Mouse (Mus musculus): Measurements from ENCODE around the gene Gm37240. TPM values are rescaled to one million over a fixed set of nuclear protein-coding genes. Genes with fewer than 3 reads are reported as not detected.

Gm37240 gene
- total RNA-seq, 2 experiments from 2014 or later = 28.9 to 37.3 TPM

DNA sequence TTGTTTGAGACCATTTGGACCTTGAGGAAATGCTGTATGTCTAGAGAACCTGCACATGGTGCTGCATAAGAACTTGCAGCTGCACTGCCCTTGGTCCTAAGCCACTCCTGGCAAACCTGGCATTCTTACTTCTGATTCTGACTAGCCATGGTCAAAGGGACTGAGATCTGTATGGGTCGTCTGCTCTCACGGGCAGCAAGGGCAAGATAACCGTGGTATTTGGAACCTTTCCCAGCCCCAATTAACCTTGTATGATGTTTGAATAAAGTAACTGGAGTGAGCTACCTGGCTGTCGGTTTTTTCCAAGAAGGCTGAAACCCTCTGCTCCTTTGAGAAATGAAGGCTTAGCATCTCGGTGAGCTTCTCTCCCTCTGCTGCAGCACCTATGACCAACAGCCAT is 8.4 kb downstream of the Gm37240 start:
- DNase-seq = no peak

DNA sequence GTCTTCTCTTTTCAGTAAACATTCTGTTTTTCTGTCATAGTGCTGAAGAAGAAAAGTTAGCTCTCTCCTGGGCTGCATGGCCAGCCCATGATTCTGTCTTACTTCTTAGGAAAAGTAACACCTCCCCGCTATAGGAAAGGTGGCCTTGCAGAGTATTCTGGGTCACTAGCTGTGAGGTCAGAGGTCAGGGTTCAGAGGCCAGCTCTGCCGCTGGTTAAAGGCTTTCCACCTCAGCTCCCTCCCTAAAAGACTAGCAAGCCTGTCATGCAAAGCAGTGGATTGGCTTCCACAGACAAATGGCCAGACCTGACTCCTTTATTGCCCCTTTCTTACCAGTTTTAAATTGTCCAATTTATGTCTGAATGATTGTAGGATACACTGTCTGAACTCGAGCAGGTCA is 23.3 kb downstream of the Gm37240 start:
- DNase-seq = no peak

DNA sequence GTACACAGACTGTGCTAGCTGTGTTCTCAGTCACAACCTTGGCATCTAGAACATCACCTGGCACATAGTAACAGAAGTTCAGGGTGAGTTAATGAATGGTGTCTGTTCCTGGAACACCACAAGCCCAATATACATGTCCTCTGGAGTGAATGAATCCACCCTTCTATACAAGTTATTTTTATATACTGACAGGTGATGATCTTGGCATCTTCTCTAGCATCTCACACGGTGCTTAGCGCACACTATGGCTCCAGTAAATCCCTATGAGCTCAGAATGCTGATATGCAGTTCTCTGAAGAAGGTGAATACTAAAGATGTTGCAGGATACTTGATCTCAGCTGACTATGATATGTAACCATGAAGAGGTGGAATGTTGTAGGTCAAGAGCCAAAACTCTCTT is 24.4 kb downstream of the Gm37240 start:
- no peak for DNase-seq

DNA sequence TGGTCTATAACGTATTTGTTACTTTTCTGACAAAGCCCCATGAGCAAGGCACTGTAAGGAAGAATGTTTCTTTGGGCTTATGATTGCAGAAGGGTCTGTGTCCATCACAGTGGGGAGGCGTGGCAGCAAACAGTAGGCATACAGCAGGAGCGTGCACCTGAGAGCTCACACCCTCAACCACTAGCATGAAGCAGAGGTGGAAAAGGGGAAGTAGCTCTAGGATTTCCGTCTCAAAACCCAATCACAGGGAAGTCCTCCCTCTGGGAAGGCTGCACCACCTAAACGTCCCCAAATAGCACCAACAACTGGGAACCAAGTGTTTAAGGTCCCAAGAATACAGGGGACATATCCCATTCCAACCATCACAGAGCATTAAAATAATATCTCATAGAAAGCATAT is 26.3 kb downstream of the Gm37240 start:
- DNase-seq = no peak

DNA sequence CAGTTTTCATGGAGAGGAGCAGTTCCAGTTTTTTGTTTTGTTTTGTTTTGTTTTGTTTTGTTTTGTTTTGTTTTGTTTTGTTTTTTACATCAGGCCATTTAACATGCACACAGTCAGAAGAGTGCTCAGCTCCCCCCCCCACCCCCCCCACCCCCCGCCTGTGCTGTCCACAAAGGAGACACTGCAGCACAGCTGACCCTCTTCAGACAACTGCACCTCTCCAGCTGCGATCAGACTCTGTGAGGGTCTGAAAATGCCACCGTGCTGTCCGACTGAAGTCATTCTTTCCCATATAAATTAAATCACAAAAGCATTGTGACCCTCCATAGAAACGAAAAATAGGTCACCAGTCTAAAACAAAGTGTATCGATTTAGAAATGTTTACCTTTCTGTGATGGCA is 28.0 kb downstream of the Gm37240 start:
- DNase-seq = no peak

DNA sequence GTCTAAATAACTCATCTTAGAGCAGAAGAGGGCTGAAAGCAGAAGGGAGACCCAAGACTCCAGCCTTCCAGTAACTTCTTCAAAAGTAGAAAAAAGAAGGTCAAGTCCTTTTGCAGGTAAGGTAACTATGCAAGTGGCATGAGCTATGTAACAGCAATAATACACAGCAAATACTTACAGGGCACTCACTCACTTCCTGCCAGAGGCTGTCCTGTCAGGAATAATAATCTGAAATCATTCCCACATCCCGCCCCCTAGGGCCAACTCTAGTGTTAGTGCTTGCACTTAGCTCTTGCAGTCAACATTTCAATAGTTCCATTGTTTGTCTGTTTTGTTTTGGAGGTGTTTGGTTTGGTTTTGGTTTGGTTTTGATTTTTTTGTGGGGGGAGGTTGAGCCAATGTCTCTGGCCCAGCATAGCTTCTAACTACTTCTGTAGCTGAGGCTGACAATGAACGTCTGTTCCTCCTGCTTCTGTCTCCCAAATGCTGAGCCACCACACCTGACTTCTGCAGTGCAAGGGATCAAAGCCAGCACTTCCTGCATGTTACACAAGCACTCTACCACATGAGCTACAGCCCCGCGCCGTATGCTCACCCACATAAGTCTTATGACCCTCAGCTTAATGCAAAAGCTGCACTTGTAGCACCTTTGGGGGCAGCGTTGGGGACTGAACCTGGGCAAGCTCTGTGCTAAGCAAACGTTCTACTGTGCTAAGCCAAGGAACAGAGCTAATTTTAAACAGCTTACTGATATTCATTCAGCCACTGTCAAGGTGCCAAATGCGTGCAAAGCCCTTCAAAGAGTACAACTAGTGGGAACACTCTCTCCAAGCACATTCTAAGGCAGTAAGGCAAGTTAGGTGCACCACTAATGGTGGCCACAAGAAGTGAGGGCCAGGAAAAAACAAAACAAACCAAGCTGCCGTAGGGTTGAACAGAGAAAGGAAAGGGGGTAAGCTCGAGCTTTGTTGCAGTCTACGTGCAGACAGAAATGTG is 28.9 kb downstream of the Gm37240 start:
- peak; percentile 25 for DNase-seq

DNA sequence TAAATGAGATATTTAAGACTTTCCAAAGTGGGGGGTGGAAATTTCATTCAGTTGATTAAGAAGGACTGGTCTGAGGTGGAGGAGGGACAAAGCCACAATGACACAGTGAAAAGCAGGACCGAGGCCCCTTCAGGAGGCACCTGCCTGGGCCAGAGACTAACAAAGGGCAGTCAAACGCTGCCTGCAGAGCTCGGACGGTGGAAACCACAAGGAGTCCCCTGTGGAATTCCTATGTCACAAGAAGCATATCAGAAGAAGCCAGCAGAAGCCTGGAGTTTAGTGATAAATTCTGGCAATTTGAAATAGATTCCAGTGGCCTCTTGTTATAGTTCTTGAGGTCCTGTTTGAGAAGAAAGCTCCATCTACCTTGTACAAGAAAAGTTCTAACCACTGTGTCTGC is 30.2 kb downstream of the Gm37240 start:
- no peak for DNase-seq

DNA sequence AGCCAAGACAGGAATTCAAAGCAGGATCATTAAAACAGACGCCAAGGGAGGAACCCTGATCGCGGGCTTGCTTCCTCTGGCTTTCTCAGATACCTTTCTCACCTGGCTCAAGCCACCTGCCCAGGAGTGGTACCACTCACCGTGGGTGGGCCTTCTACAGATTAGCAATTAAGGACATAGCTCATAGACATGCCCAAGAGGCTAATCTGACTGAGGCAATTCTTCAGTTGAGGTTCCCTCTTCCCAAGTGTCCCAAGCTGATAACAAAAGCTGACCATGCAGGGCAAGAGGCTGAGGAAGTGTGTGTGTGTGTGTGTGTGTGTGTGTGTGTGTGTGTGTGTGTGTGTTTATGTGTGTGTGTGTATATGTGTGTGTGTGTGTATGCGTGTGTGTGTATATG is 31.4 kb downstream of the Gm37240 start:
- DNase-seq = no peak

DNA sequence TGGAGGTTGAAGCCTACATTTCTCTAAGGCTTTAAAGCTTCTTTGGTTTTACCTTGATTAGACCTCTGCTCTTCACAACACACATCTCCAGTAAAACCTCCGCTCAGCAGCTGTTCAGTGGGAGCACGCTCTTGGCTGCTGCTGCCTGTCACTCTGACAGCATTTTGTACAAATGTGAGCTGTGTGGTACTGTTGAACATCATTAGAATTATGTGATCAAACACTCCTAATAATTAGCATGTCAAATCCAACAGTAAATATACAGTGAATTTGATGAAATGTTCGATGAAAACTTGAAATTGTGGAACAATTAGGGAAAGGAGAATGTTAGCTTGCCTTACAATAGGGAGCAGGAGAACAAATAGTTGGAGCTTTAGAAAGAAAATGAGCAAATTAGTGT is 32.3 kb downstream of the Gm37240 start:
- DNase-seq = no peak

DNA sequence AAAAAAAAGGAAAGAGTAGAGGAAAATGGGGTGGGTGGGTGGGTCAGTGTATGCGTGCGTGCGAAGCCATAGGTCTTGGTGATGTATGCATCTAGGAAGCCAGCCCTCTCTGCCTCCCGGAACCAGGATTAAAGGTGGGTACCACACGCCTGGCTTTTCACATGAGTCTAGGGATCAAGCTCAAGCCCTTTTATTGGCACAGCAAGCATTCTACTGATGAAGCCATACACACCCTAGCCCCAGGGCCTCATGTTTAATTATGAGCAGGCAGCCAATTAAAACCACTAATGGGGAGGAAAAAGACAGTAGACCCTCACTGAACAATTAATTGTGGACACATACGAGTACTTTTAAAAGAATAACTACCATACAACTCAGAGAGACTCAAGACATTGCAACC is 33.2 kb downstream of the Gm37240 start:
- no peak for DNase-seq

DNA sequence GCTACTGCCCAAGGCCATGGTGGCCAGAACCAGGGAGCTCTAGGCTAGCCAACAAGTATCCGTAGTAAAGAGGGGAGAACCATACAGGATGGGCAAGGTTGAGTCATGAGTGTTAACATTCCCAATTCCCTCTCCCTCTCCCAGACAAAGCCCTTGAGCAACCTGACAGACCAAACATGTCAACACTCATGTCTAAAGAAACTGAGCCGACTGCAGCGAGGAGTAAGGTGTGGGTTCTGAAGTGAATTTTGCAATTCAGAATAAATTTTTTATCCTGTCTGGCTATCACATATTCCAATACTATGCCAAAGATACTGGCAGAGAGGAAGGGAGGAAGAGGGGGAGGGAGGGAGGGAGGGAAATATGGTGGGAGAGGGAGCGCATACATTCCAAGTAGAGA is 33.6 kb downstream of the Gm37240 start:
- no peak for DNase-seq

DNA sequence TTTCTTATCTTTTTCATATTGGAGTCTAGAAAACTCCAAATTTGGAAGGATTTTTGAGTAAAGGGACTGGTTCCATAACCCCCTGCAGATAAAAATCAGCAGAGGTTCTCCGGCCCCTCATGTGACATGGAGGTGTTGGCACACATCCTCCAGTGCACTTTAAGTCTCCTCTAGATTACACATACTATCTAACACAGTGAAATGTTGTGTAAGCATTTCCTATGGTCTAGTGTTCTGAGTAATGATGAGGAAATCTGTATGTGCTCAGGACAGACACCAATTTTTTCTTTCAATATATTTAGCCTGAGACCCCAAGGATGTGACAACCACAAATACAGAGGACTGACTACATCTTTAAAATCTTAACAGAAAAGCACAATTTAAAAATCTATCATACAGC is 37.2 kb downstream of the Gm37240 start:
- DNase-seq = no peak

DNA sequence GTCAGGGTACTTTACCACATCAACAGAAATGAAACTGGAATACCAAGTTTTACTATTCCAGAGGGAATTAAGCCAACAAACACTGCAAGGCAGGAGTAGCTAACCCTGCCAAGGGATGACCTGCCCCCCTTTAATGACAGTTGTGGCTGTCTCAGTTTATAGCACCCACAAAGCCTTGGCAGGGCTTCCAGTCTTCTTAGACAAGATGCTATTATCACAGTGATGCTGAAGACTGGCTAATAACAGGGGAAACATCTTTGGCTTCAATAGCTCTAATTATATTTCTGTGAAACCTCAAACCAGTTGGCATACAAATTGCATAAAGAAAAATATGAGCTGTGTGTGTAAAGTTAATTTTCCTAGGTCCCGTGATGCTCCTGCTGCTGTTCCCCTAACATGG is 41.0 kb downstream of the Gm37240 start:
- DNase-seq = no peak

DNA sequence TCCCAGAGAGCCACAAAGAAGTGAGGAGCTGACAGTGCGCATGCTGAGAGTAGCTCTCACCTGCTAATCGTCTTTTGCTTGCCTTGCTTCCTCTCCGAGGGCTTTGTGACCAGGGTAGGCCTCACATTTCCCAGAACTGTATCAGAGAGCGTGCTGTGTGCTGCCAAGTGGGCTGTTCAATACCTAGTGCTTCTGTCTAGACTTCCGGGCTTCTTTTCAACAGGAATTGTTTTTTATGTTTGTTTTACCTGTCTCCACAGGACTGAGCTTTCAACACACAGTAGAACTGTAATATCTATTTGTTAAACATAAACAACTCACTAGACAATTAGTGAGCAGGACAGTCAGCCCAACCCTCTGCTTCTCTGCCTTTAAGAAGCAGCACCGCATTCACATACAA is 42.0 kb downstream of the Gm37240 start:
- no peak for DNase-seq

DNA sequence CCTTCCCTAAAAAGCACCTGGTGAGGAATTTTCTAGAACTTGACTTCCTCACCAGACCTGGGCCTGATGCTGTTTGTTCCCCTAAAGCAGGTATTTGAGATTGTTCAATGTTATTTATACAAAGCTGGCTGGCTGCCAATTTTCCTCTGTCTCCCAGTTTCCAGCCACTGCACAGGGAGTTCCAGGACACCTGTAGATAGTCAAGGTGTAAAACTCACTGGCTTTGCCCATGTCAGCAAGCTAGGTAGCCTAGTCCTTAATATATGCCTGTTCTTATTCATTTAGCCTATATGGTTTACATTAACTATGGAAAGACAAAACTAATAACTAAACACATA is 44.5 kb downstream of the Gm37240 start:
- no peak for DNase-seq

DNA sequence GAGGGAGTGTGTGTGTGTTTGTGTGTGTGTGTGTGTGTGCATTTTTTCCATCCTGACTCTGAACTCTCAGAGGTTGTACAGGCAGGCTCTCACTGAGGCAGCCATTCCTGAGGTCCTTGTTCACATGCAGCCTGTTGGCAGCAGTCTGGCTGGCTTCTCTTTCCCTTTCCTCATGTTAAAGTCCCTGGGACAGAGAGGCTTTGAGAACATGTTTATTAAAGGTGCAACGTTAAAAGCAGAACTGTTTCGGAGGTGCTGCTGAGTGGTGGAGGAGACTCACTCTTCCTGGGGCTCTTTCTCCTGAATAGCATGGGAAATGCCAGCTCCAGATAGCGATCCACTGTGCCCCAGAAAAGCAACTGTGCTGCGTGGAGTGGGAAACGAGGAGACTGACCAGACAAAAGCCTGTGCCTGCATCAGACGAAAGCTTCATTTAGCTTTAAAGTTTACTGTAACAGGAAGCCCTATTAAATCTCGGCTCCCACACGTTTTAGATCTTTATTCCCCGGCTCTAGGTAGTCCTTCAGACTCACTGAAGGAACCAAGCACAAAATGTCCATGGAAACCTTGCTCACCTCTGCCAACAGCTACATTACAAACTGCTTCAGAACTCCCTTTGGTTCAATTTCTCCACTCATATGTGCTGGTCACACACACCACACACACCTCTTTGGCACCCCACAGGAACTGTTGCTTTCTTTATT is 45.0 kb downstream of the Gm37240 start:
- DNase-seq = no peak

DNA sequence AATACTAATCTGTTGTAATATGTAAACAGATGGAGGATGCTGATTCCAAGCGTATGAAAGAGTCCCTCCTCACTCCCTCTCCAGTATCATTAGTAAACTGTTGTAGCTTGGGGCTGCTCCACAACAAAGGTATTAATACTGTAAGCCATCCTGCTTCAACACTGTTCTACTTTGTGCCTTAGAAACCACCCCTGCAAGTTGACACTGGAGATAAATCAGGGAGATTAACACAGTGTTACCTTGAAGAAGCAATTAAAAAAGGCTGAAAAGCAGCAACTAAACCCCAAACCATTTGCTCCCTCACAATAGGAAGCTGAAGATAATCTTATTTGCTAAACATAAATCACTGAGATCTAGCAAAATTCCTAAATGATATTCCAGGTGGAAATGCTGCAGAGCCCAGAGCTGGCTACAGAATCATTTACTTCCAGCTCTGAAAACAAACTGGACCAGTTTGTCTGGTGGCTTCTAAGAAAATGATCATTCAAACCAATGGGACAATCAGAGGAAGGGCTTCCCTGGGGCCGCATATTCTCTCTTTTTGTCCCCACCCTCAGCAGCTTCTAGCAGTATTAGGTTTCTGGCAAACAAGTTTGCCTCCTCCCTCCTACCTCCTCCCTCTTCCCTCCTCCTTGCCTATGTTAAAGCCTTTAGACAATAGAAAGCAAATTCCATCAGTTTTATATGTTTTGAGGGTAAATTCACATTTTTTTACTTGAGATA is 45.7 kb downstream of the Gm37240 start:
- no peak for DNase-seq

DNA sequence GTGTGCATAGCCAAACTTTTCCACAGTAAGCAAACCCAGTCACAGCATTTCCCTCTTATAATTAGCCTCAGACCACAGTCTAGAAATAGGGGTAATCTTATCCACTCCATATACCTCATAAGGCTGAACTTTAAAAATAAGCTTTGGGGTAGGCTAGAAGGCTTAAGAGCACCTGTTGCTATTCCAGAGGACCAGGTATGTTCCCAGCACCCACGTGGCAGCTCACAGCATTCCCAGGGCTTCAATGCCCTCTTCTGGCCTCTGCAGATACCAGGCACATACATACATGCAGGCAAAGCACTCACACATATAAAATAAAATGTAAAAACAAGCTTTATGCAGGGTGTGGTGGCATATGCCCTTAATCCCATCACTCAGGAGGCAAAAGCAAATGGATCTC is 53.7 kb downstream of the Gm37240 start:
- no peak for DNase-seq

DNA sequence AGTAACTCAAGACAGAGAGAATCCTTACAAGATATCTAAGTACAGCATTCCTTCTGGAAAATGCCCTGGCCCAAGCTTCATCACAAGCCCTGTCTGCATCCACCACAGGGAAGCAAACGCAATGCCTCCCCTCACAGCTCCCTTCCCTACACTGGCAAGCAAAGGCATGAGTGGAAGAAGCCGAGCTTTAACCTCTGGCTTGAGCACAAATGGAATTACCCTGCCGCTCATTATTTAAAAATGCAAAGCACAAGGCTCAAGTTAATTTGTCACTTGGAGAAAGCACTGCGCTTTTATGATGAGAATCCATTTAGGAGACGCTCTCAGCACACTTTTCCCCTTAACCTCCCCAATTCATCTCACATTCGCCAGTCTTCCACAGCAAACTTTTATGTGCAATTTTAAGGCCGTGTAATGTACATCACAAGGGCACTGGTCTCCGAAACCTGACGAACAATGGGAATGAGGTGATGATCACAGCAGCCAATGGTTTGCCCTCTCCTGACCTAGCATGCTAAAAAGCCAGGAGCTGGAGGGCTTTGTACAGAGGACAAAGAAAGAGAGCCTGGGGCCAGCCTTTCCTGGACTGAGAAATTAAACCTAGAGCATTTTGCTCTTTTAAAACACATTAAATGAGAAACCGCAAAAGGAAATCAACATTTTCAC is 54.7 kb downstream of the Gm37240 start:
- DNase-seq = no peak

DNA sequence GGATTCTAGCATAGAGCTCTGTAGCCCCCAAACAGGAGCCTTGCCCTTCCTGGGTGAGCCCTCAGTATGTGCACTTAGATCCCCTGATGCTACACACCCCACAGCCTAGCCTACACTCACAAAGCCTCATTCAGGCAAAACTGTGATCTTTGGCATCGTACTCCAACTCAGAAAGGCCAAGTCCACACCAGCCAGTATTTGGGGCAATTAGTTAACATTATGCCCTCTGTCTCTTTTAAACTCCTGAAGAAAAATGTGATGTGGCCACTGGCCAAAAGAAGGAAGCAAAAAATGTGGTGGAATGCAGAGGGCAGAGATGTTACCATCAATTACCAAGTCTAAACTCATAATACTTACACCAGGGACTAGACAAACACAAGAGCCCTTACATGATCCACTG is 55.5 kb downstream of the Gm37240 start:
- DNase-seq = no peak

DNA sequence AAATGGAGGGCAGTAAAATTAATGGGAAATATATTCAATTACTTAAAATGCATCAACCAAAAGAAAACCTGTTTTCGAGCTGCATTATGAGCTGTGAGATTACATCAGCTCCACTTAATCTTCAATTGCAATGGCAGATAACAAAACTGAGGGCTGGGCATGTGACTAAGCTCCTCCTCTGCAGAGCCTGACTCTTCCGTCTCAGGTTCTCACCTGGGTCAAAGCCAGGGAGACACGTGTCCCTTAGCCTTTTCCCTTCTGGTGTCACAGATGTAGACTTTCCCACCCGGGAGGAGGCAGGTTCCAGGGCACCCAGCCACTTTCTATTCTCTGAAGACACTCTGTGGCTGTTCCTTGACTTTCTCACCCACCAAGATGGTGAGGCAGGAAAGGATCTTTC is 58.3 kb downstream of the Gm37240 start:
- peak; percentile 38 for DNase-seq

DNA sequence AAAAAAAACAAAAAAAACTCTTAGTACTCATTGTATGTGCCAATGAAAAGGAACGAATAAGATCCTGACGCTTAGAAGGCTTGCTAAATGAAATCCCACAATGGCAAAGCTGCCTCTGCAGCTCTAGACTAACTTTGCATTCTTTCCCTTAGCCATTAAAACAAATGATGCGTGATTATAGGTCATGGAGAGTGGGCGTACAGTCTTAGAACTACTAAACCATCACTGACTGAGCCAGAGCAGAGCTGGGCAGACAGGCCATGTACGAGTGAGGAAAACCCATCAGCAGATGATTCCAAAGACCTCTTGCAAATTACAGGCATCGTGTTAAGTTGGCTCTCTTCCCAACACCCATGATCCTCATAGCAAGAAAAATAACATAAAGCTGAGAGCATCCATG is 59.5 kb downstream of the Gm37240 start:
- DNase-seq = no peak

DNA sequence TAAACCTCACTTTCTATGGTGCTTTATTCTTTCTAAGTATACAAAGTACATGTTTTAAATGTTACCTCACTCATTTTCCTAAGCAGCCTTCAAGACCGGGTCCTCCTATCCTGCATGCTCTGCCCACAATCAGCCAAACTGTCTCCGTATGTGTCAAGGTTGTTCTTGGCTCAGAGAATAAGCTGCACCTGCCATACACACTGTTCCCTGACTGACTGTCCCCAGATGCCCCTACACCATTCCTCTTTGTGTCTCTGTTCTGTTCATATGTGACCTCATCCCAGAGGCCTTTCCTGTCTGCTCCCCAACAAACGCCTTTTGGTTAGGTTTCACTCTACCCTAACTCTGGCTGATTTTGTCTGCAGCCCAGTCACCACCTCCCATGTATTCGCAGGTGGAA is 60.0 kb downstream of the Gm37240 start:
- no peak for DNase-seq

Measured in gastrocnemius, postnatal 10 days (tissue).